Mouse (Mus musculus) gastrocnemius, adult 8-10 months (tissue): ENCODE measurements around the gene Armc8. TPM values are rescaled to one million over a fixed set of nuclear protein-coding genes. Genes with fewer than 3 reads are reported as not detected.
A peak's percentile ranks its signal among the peaks of the same experiment; 100 is the strongest.
"Not testable (repeated sequence)": the region's sequence is repeated elsewhere in the genome, so short reads cannot be mapped to it uniquely, and the experiment has no call there.

ENCODE experiments used
- DNase-seq, 2 experiments: peaks; one replicate each; pipeline ENCODE4 v3.0.0; 2022; ENCODE audit warnings: low spot score in 2 of 2
- total RNA-seq, 4 experiments: library from RNA; stranded (reverse); gene quantifications; 2 replicates each; pipeline ENCODE4 v1.2.4; 2022

The Armc8 gene
- 10 to 100 TPM; 21.6 to 24.5 (median 22.7) TPM for total RNA-seq

GRCm38 (mm10) chr9:99568347-99569070 is at the start of gene Armc8:
Gene Armc8, minus strand, starts transcription at chr9:99568899.
- DNase-seq, result peak; percentile 90 to 92

- no peak for DNase-seq
These were observed 43.5 kb upstream of the Armc8 start, which contains the start of gene A4gnt for GRCm38 (mm10) chr9:99612202-99612601. Gene A4gnt, plus strand, starts transcription at chr9:99612502.

GRCm38 (mm10) chr9:99603566-99603965 is 34.9 kb upstream of the Armc8 start:
- DNase-seq, result no peak

- not testable (repeated sequence) for DNase-seq
These were observed 30.4 kb upstream of the Armc8 start for GRCm38 (mm10) chr9:99599127-99599526.

- DNase-seq, result no peak
These were observed 22.4 kb upstream of the Armc8 start for GRCm38 (mm10) chr9:99591144-99591543.

- no peak for DNase-seq
These were observed 19.0 kb upstream of the Armc8 start for GRCm38 (mm10) chr9:99587505-99588202.

GRCm38 (mm10) chr9:99580655-99581054 is 12.0 kb upstream of the Armc8 start:
- peak in 1 of 2 experiments; percentile 8 for DNase-seq

GRCm38 (mm10) chr9:99575677-99576480 is 7.2 kb upstream of the Armc8 start, which contains the start of gene Dbr1:
Gene Dbr1, plus strand, starts transcription at chr9:99575799.
- DNase-seq, result peak; percentile 84 to 86

- DNase-seq, result no peak
These were observed 335 bp upstream of the Armc8 start for GRCm38 (mm10) chr9:99569071-99569397.

- DNase-seq, result peak in 1 of 2 experiments; percentile 6
These were observed 714 bp downstream of the Armc8 start for GRCm38 (mm10) chr9:99568023-99568346.

GRCm38 (mm10) chr9:99563714-99564113 is 5.0 kb downstream of the Armc8 start:
- DNase-seq, result peak; percentile 16 to 25

GRCm38 (mm10) chr9:99560389-99560788 is 8.3 kb downstream of the Armc8 start:
- no peak for DNase-seq

- no peak for DNase-seq
These were observed 9.2 kb downstream of the Armc8 start for GRCm38 (mm10) chr9:99559557-99559904.

GRCm38 (mm10) chr9:99558824-99559556 is 9.7 kb downstream of the Armc8 start:
- DNase-seq, result no peak

- no peak for DNase-seq
These were observed 11.0 kb downstream of the Armc8 start for GRCm38 (mm10) chr9:99557580-99558300.

GRCm38 (mm10) chr9:99555253-99555652 is 13.4 kb downstream of the Armc8 start:
- no peak for DNase-seq

- no peak for DNase-seq
These were observed 14.6 kb downstream of the Armc8 start for GRCm38 (mm10) chr9:99554052-99554451.

GRCm38 (mm10) chr9:99553049-99553448 is 15.7 kb downstream of the Armc8 start:
- DNase-seq, result peak in 1 of 2 experiments; percentile 15

- no peak for DNase-seq
These were observed 16.6 kb downstream of the Armc8 start for GRCm38 (mm10) chr9:99552068-99552467.

GRCm38 (mm10) chr9:99546259-99546658 is 22.4 kb downstream of the Armc8 start:
- no peak for DNase-seq

- no peak for DNase-seq
These were observed 36.8 kb downstream of the Armc8 start for GRCm38 (mm10) chr9:99531865-99532264.
